Mouse (Mus musculus): ENCODE data around the gene Tomm34. TPM values are rescaled to one million over a fixed set of nuclear protein-coding genes. Genes with fewer than 3 reads are reported as not detected.

Gene Tomm34
- total and polyA plus RNA-seq, 3 experiments: 18.5 to 28.7 (median 22.9) TPM

DNA sequence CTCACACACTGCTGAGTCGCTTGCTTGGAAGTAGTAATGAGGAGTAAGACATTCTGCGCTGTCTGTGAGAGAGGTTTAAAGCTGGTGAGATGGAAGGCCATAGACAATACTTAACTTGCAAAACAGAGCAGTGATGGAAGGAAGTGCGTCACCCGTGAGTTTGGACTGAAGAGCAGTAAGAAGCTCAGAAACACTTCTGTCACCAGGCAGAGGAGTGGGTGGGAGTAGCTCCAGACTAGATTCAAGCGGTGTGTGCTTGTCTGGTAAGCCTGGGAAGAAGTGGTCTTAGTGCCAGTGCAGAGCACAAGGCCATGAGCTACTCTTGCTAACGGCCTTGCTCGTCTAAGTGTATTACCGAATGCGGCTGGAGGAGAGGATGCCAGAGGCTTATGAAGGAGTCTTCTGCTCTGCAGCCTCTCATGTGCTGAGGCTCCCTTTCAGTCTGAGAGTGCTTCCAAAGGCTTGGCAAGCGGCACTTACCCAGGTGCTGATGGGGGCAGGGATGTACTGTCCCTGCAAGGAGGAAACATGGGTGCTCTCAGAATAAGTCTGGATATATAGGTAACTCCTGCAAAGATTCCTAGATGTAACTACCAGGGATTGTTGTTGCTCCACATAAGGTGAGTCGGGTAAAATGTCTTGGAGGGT, 27.8 kb upstream of the Tomm34 start:
- no peak for DNase-seq
- WGBS: 95% methylated on average over 11 of the region's 11 CpGs
- Histone ChIP-seq H3K79me2 (replicated peaks; ENCODE audit: control insufficient read depth, insufficient read depth, low read length) (no peaks in the 10 kb centered on the region), H3K27ac (no peak overlapping the region), H3K36me3 (ENCODE audit: control insufficient read depth, insufficient read depth, low read length) (no peaks in the 10 kb centered on the region), H3K9ac (ENCODE audit: low read depth, low read length) (no peak overlapping the region), H3K27me3 (ENCODE audit: control insufficient read depth, insufficient read depth, low read length) (no peaks in the 10 kb centered on the region), H3K4me3 (no peak overlapping the region), H3K4me1 (ENCODE audit: control insufficient read depth, insufficient read depth, low read length) (no peaks in the 10 kb centered on the region)
- intact Hi-C loops (cut with DNase I): no loop called here
- TF ChIP-seq EP300 (IDR thresholded peaks at IDR 0.05; ENCODE audit: insufficient read depth, low read depth, low read length) (no peak), CTCF (IDR thresholded peaks at IDR 0.05) (no peak), POLR2A (IDR thresholded peaks at IDR 0.05; ENCODE audit: insufficient read depth, low read depth, low read length) (no peak)

DNA sequence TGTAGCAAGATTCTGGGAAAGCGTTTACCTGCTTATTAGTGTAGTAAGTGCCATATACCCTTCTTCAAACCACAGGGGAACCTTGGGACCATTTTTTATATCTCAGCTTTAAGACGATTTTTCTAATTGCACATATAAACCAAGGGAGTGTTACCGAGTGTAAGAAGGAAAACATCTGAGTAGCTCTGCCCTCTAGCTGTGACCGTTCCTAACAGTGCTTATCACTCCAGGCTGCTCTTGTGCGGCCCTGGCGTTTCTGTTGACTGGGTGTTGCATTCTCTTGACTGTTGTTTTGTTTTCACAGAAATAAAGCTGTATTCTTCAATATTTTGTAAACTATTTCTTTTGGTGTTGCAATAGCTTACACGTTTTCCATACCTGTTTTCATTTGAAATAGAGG, 23.2 kb upstream of the Tomm34 start:
- H3K4me1 ChIP-seq (ENCODE audit: control insufficient read depth, insufficient read depth, low read length): no peaks in the 10 kb centered on the region
- no peak for DNase-seq
- H3K4me3 ChIP-seq: no peak overlapping the region
- intact Hi-C loops (cut with DNase I): no loop called here
- no peaks in the 10 kb centered on the region for H3K79me2 ChIP-seq (replicated peaks; ENCODE audit: control insufficient read depth, insufficient read depth, low read length)
- 44% methylated on average over 7 of the region's 7 CpGs for WGBS
- no peak overlapping the region for H3K9ac ChIP-seq (ENCODE audit: low read depth, low read length)
- H3K36me3 ChIP-seq (ENCODE audit: control insufficient read depth, insufficient read depth, low read length): no peaks in the 10 kb centered on the region
- TF ChIP-seq EP300 (IDR thresholded peaks at IDR 0.05; ENCODE audit: insufficient read depth, low read depth, low read length): no peak
- peak; percentile 39 for TF ChIP-seq CTCF (IDR thresholded peaks at IDR 0.05)
- H3K27me3 ChIP-seq (ENCODE audit: control insufficient read depth, insufficient read depth, low read length): no peaks in the 10 kb centered on the region
- H3K27ac ChIP-seq: no peak overlapping the region

DNA sequence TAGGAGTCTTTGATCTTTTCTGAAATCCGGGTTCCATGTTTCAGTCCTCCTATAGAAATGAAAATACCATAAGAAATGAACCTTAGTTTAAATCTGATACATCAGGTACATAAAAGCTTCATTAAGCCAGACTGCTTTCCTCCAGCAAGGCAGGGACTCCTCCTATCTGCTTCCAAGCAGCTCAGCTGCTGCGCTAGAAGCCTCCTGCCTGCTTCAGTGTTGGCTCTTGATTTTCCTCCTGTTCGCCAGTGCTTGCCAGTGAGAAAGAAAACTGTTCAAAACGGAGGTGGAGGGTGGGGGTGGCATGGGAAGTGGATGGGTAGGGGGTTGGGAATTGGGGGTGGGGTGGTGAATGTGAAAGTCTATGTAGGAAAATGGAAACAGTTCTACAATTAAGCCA, 18.5 kb upstream of the Tomm34 start:
- H3K4me3 ChIP-seq: no peak overlapping the region
- intact Hi-C loops (cut with DNase I): no loop called here
- H3K27ac ChIP-seq: no peak overlapping the region
- no peaks in the 10 kb centered on the region for H3K4me1 ChIP-seq (ENCODE audit: control insufficient read depth, insufficient read depth, low read length)
- no peaks in the 10 kb centered on the region for H3K79me2 ChIP-seq (replicated peaks; ENCODE audit: control insufficient read depth, insufficient read depth, low read length)
- no peaks in the 10 kb centered on the region for H3K27me3 ChIP-seq (ENCODE audit: control insufficient read depth, insufficient read depth, low read length)
- TF ChIP-seq POLR2A (IDR thresholded peaks at IDR 0.05; ENCODE audit: insufficient read depth, low read depth, low read length) (no peak), EP300 (IDR thresholded peaks at IDR 0.05; ENCODE audit: insufficient read depth, low read depth, low read length) (no peak), CTCF (IDR thresholded peaks at IDR 0.05) (no peak)
- H3K9ac ChIP-seq (ENCODE audit: low read depth, low read length): no peak overlapping the region
- no peak for DNase-seq
- WGBS: 87% methylated on average over 4 of the region's 4 CpGs
- no peaks in the 10 kb centered on the region for H3K36me3 ChIP-seq (ENCODE audit: control insufficient read depth, insufficient read depth, low read length)

DNA sequence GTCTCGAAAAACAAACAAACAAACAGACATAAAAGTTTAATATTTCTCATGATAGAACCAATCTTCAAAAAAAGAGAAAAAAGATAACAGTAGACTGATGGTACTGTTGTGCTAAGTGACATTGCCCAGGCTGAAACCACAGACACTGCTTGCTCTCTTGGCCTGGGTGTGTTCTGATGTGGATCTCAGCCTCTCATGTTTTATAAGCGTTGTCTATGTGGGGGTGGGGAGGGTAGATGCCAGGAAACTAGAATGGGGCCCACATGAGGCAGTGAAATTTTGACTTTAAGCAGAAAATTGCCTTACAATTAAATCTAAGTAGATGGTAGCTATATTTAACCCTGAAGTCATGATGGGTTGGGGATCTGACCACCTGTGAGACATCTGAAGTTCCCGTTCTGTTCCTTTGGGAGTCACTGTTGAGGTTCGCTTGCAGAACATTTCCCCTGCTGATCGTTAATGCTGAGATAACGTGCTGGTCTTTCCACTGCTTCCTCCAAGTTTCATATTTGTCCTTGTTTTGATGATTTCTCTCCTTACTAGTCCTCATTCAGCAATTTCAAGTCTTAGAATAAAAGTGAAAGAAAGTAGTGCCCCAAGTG, 16.5 kb upstream of the Tomm34 start:
- no peak overlapping the region for H3K9ac ChIP-seq (ENCODE audit: low read depth, low read length)
- H3K79me2 ChIP-seq (replicated peaks; ENCODE audit: control insufficient read depth, insufficient read depth, low read length): no peaks in the 10 kb centered on the region
- H3K4me3 ChIP-seq: no peak overlapping the region
- no peak for TF ChIP-seq POLR2A (IDR thresholded peaks at IDR 0.05; ENCODE audit: insufficient read depth, low read depth, low read length)
- no peak for TF ChIP-seq CTCF (IDR thresholded peaks at IDR 0.05)
- TF ChIP-seq EP300 (IDR thresholded peaks at IDR 0.05; ENCODE audit: insufficient read depth, low read depth, low read length): no peak
- WGBS: 81% methylated on average over 6 of the region's 6 CpGs
- no peaks in the 10 kb centered on the region; the same call in 1 of the 2 replicates for H3K36me3 ChIP-seq (ENCODE audit: control insufficient read depth, insufficient read depth, low read length)
- intact Hi-C loops (cut with DNase I): no loop called here
- H3K27ac ChIP-seq: no peak overlapping the region
- H3K4me1 ChIP-seq (ENCODE audit: control insufficient read depth, insufficient read depth, low read length): no peaks in the 10 kb centered on the region
- no peak for DNase-seq
- no peaks in the 10 kb centered on the region for H3K27me3 ChIP-seq (ENCODE audit: control insufficient read depth, insufficient read depth, low read length)

DNA sequence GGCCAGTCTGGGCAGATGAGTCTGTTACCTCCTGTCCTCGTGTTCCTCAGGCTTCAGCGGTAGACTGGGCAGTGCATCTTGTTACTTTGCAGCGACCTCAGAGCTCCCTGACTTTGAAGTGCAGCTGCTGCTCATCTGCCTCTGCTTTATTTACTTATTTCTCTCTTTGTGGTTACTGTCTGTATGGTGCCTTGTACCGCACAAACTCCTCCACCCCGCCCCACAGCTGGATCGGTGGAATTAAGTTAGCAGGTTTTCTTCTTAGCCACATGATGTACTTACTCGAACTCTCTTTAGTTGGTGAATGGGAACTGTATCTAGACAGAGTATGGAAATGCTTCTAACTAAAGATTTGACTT, 13.4 kb upstream of the Tomm34 start:
- Histone ChIP-seq H3K9ac (ENCODE audit: low read depth, low read length) (no peak overlapping the region), H3K4me3 (no peak overlapping the region), H3K4me1 (ENCODE audit: control insufficient read depth, insufficient read depth, low read length) (no peaks in the 10 kb centered on the region), H3K27ac (no peak overlapping the region), H3K79me2 (replicated peaks; ENCODE audit: control insufficient read depth, insufficient read depth, low read length) (no peaks in the 10 kb centered on the region), H3K36me3 (ENCODE audit: control insufficient read depth, insufficient read depth, low read length) (no peaks in the 10 kb centered on the region; the same call in 1 of the 2 replicates), H3K27me3 (ENCODE audit: control insufficient read depth, insufficient read depth, low read length) (no peaks in the 10 kb centered on the region)
- TF ChIP-seq CTCF (IDR thresholded peaks at IDR 0.05) (no peak), POLR2A (IDR thresholded peaks at IDR 0.05; ENCODE audit: insufficient read depth, low read depth, low read length) (no peak), EP300 (IDR thresholded peaks at IDR 0.05; ENCODE audit: insufficient read depth, low read depth, low read length) (no peak)
- 85% methylated on average over 7 of the region's 7 CpGs for WGBS
- intact Hi-C loops (cut with DNase I): no loop called here
- DNase-seq: peak in 1 of 2 experiments; percentile 32

DNA sequence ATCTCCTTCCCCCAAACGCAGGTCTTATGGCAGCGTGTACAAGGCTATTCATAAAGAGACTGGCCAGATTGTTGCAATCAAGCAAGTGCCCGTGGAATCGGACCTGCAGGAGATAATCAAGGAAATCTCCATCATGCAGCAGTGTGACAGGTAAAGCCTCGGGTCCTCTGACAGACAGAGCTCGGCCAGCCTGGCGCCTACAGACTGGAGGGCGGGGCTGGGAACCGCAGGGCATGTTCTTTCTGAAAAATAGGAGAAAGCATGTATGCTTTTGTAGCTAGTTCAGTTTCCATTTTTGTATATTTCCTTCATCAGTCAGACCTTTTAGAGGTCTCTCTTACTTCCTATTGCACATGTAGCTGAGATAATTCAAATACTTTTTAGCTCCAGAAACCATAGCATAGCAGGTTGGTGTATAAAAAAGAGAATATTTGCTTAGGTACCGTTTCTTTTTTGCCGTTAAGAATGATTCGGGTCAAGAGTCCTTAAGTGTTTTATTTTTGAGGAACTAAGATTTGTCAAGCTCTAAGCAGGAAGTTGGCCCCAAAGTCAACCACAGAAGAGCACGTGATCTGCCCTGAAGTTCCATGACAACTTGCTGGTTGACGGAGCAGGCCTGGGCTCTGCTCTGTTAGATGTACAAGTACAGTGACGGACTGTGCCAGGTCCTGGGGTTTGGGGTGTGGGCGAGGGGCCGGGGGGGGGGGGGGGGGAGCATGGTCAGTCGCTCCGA, 12.8 kb upstream of the Tomm34 start:
- 85% methylated on average over 19 of the region's 19 CpGs for WGBS
- H3K27ac ChIP-seq: no peak overlapping the region; the same call in 1 of the 2 replicates
- no peak overlapping the region for H3K4me3 ChIP-seq
- peak in 1 of 2 experiments; percentile 72 for DNase-seq
- no peaks in the 10 kb centered on the region for H3K79me2 ChIP-seq (replicated peaks; ENCODE audit: control insufficient read depth, insufficient read depth, low read length)
- H3K4me1 ChIP-seq (ENCODE audit: control insufficient read depth, insufficient read depth, low read length): no peaks in the 10 kb centered on the region
- H3K9ac ChIP-seq (ENCODE audit: low read depth, low read length): no peak overlapping the region
- no peaks in the 10 kb centered on the region; the same call in 1 of the 2 replicates for H3K36me3 ChIP-seq (ENCODE audit: control insufficient read depth, insufficient read depth, low read length)
- no peaks in the 10 kb centered on the region for H3K27me3 ChIP-seq (ENCODE audit: control insufficient read depth, insufficient read depth, low read length)
- TF ChIP-seq POLR2A (IDR thresholded peaks at IDR 0.05; ENCODE audit: insufficient read depth, low read depth, low read length): no peak
- TF ChIP-seq EP300 (IDR thresholded peaks at IDR 0.05; ENCODE audit: insufficient read depth, low read depth, low read length): no peak
- no peak for TF ChIP-seq CTCF (IDR thresholded peaks at IDR 0.05)
- intact Hi-C loops (cut with DNase I): no loop called here

Data from heart, adult 2 months (tissue).